Mouse (Mus musculus) MEL (cell line): Measurements from ENCODE around the gene Asb2.

Experiments used
- TCF12 ChIP-seq: IDR thresholded peaks from 2 replicates; pipeline ENCODE4 v1.6.1; 2014; ENCODE audit warnings: low read depth, mild to moderate bottlenecking, inconsistent platforms, low read length, improper control_type of control experiment, moderate library complexity
- USF2 ChIP-seq, 2 experiments: IDR thresholded peaks; 2 replicates each; pipeline ENCODE4 v1.6.1; 2011 to 2012; ENCODE audit warnings: improper control_type of control experiment in 2 of 2, low read length in 2 of 2, borderline replicate concordance in 1 of 2, inconsistent platforms in 1 of 2, low read depth in 1 of 2, mild to moderate bottlenecking in 1 of 2; ENCODE audit not compliant: insufficient read depth in 1 of 2

DNA sequence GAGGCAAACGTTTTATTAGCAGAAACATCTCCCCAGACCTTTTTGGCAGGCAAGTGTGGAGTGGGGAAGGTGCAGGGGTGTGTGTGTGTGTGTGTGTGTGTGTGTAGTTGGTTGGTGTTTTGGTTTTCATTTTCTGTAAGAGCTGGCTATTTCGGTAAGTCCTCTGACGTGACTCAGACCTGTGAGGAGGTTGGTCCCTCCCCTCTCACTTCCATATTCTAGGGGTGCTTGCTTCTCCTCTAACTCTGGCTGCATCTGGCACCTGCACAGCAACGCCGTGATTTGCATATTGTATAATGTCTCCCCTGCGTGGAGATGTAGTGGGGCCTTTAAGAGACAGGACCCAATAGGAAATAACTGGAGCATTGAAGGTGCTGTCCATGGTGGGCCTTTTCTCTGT is 82.8 kb downstream of the Asb2 start:
- no peak for TF ChIP-seq TCF12
- no peak for TF ChIP-seq USF2 (IDR thresholded peaks at IDR 0.05; ENCODE audit: borderline replicate concordance in 1 of 2, insufficient read depth in 1 of 2, low read depth in 1 of 2, low read length in 2 of 2)
